Mouse (Mus musculus): ENCODE results near the gene Alkbh6.

DNA sequence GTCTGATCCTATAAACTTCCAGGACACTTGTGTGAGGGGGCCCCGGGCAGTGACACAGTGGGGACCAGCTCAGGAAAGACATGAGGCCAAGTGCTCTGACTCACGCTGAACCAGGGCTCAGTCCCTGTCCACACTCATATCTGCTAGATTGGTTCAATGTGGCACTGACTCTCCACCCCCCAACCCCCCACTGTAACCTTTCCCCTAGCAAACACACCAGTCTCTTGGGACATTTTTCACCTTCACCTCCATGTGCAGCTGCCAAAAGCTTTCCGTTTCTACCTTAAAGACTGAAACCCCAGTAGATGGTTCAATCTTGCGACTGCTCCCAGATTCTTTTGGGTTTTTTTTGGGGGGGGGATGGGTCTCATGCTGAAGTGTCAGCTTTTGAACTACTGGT is 45.5 kb downstream of the Alkbh6 start:
- TF ChIP-seq POLR2A (IDR thresholded peaks at IDR 0.05; ENCODE audit: insufficient read depth, low read length) (no peak), EP300 (IDR thresholded peaks at IDR 0.05; ENCODE audit: insufficient read depth, low read depth, low read length) (no peak)
